Mouse (Mus musculus): ENCODE measurements at regions not wholly inside any gene's neighbourhood (a gene's known extent, or its start where the extent isn't known, plus 50 kb on each side); places are given as distances from the start of the nearest gene placed in this dataset.
A peak's percentile ranks its signal among the peaks of the same experiment; 100 is the strongest.

- 60% methylated on average over 2 of the region's 2 CpGs for WGBS
- no peak overlapping the region for H3K4me3 ChIP-seq (ENCODE audit: extremely low read depth, insufficient read depth, insufficient read length)
- no peaks in the 10 kb centered on the region for H3K36me3 ChIP-seq (ENCODE audit: control insufficient read depth, insufficient read depth, low read length)
- DNase-seq (ENCODE audit: low read depth in 1 of 2, low spot score in 2 of 2): no peak
- no peak overlapping the region for H3K27ac ChIP-seq (ENCODE audit: insufficient read depth, low read length)
- TF ChIP-seq POLR2A (IDR thresholded peaks at IDR 0.05; ENCODE audit: low read depth, low read length) (no peak), CTCF (IDR thresholded peaks at IDR 0.05; ENCODE audit: extremely low read depth, insufficient read depth, insufficient read length, insufficient replicate concordance) (no peak)
- no peaks in the 10 kb centered on the region for H3K27me3 ChIP-seq (ENCODE audit: control insufficient read depth, insufficient read depth, low read length)
- peaks cover 2% of the 10 kb centered on the region for H3K4me1 ChIP-seq (ENCODE audit: control insufficient read depth, insufficient read depth, insufficient read length)
These were observed 1199.5 kb upstream of the Zeb2 start for GRCm38 (mm10) chr2:46316666-46317065.

DNA sequence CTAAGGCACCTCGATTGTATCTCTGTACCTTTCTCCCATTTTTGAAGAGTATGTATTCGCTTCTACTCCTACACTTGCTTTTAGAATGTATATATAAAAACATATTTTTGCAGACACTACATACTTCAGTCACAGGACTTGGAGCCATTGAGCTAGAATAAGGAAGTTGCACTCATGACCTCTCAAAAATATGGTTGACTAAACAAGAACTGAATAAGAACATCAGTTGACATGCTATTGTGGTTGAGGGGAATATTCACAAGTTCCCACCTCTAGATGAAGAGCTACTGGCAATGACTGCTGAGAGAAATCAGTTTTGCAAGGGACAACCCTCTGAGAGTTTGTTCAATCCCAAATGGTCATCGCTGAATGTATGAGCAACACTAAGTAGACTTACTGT lies 1198.0 kb upstream of the Zeb2 start:
- WGBS: 91% methylated on average over 3 of the region's 3 CpGs
- TF ChIP-seq CTCF (IDR thresholded peaks at IDR 0.05; ENCODE audit: extremely low read depth, insufficient read depth, insufficient read length, insufficient replicate concordance): no peak
- H3K27ac ChIP-seq (ENCODE audit: insufficient read depth, low read length): no peak overlapping the region

DNA sequence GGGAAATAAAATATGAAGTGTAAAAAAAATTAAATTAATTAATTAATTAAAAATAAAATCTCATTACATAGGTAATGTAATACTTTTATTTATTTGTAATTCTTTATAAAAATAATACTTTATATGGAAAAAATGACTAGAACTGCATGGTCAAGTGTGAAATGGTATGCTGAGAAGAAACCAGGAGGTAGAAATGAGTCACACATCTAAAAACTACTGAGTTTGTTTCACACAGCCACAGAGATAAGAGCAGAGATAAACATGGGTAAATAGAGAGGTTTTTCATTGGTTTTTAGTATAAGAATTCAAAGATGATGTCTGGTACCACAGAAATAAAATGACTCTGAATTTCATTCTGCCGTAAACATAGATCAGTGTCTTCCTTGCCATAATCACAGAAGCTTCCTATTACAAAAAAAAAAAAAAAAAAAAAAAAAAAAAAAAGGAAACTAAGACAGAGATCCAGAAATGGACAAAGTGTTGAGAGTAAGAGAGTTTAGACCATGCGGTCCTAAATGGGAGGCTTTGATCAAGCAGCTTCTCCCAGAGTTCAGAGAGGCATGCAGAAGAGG lies 1190.5 kb upstream of the Zeb2 start:
- 85% methylated on average over 2 of the region's 2 CpGs for WGBS
- no peak for TF ChIP-seq CTCF (IDR thresholded peaks at IDR 0.05; ENCODE audit: extremely low read depth, insufficient read depth, insufficient read length, insufficient replicate concordance)
- TF ChIP-seq POLR2A (IDR thresholded peaks at IDR 0.05; ENCODE audit: low read depth, low read length): no peak
- DNase-seq (ENCODE audit: low read depth in 1 of 2, low spot score in 2 of 2): no peak
- Histone ChIP-seq H3K36me3 (ENCODE audit: control insufficient read depth, insufficient read depth, low read length) (no peaks in the 10 kb centered on the region), H3K27ac (ENCODE audit: insufficient read depth, low read length) (no peak overlapping the region), H3K27me3 (ENCODE audit: control insufficient read depth, insufficient read depth, low read length) (no peaks in the 10 kb centered on the region), H3K4me3 (ENCODE audit: extremely low read depth, insufficient read depth, insufficient read length) (no peak overlapping the region), H3K4me1 (ENCODE audit: control insufficient read depth, insufficient read depth, insufficient read length) (no peaks in the 10 kb centered on the region)

More for the DNA sequence above, 1198.0 kb upstream of the Zeb2 start:
- no peaks in the 10 kb centered on the region for H3K27me3 ChIP-seq (ENCODE audit: control insufficient read depth, insufficient read depth, low read length)
- H3K4me3 ChIP-seq (ENCODE audit: extremely low read depth, insufficient read depth, insufficient read length): no peak overlapping the region
- peaks cover 2% of the 10 kb centered on the region for H3K4me1 ChIP-seq (ENCODE audit: control insufficient read depth, insufficient read depth, insufficient read length)
- H3K36me3 ChIP-seq (ENCODE audit: control insufficient read depth, insufficient read depth, low read length): no peaks in the 10 kb centered on the region
- DNase-seq (ENCODE audit: low read depth in 1 of 2, low spot score in 2 of 2): peak in 1 of 2 experiments; percentile 21

- H3K27me3 ChIP-seq (ENCODE audit: control insufficient read depth, insufficient read depth, low read length): no peaks in the 10 kb centered on the region
- no peaks in the 10 kb centered on the region for H3K36me3 ChIP-seq (ENCODE audit: control insufficient read depth, insufficient read depth, low read length)
- TF ChIP-seq POLR2A (IDR thresholded peaks at IDR 0.05; ENCODE audit: low read depth, low read length) (no peak), CTCF (IDR thresholded peaks at IDR 0.05; ENCODE audit: extremely low read depth, insufficient read depth, insufficient read length, insufficient replicate concordance) (no peak)
- WGBS: 2% methylated on average over 1 of the region's 1 CpGs
- peak in 1 of 2 experiments; percentile 27 for DNase-seq (ENCODE audit: low read depth in 1 of 2, low spot score in 2 of 2)
- no peak overlapping the region for H3K27ac ChIP-seq (ENCODE audit: insufficient read depth, low read length)
- H3K4me1 ChIP-seq (ENCODE audit: control insufficient read depth, insufficient read depth, insufficient read length): no peaks in the 10 kb centered on the region
- no peak overlapping the region for H3K4me3 ChIP-seq (ENCODE audit: extremely low read depth, insufficient read depth, insufficient read length)
These were observed 1185.4 kb upstream of the Zeb2 start for GRCm38 (mm10) chr2:46302627-46303026.

GRCm38 (mm10) chr2:46297274-46297843 lies 1180.2 kb upstream of the Zeb2 start:
- Histone ChIP-seq H3K4me3 (ENCODE audit: extremely low read depth, insufficient read depth, insufficient read length) (no peak overlapping the region), H3K4me1 (ENCODE audit: control insufficient read depth, insufficient read depth, insufficient read length) (no peaks in the 10 kb centered on the region), H3K27me3 (ENCODE audit: control insufficient read depth, insufficient read depth, low read length) (no peaks in the 10 kb centered on the region), H3K27ac (ENCODE audit: insufficient read depth, low read length) (no peak overlapping the region), H3K36me3 (ENCODE audit: control insufficient read depth, insufficient read depth, low read length) (no peaks in the 10 kb centered on the region)
- TF ChIP-seq POLR2A (IDR thresholded peaks at IDR 0.05; ENCODE audit: low read depth, low read length): no peak
- TF ChIP-seq CTCF (IDR thresholded peaks at IDR 0.05; ENCODE audit: extremely low read depth, insufficient read depth, insufficient read length, insufficient replicate concordance): no peak
- no peak for DNase-seq (ENCODE audit: low read depth in 1 of 2, low spot score in 2 of 2)
- 91% methylated on average over 2 of the region's 2 CpGs for WGBS

DNA sequence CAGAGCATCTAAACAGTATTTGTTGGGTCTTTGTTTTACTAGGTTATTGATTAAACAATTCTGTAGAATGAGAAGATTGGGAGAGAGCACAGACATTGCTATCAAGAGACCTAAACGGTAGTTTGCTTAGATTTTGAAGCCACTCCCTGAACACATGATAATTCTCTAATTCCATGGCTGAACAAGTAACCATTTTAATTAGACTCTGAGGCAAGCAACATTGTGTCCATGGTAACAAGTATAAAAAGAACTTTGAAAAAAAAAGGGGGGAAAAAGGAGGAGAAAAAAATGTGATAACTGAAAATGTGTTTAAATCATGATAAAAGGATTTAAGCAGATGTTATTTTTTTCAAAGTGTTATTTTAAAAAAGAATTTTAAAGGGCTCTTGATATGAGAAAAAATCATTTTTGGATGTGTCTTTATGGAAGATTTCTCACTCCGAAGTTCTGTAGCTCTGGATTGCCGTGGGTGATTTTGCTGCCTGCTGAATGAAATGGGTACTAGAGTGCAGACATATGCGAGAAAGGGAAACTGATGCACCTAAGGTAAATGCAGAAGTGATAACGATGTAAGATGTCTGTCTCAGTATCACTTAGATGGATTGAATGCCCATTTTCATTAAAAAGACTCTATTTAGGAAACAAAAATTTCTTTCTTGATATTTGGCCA lies 1166.9 kb upstream of the Zeb2 start:
- H3K4me3 ChIP-seq (ENCODE audit: extremely low read depth, insufficient read depth, insufficient read length): no peak overlapping the region
- H3K4me1 ChIP-seq (ENCODE audit: control insufficient read depth, insufficient read depth, insufficient read length): no peaks in the 10 kb centered on the region
- DNase-seq (ENCODE audit: low read depth in 1 of 2, low spot score in 2 of 2): no peak
- no peak for TF ChIP-seq CTCF (IDR thresholded peaks at IDR 0.05; ENCODE audit: extremely low read depth, insufficient read depth, insufficient read length, insufficient replicate concordance)
- TF ChIP-seq POLR2A (IDR thresholded peaks at IDR 0.05; ENCODE audit: low read depth, low read length): no peak
- H3K27me3 ChIP-seq (ENCODE audit: control insufficient read depth, insufficient read depth, low read length): no peaks in the 10 kb centered on the region
- no peaks in the 10 kb centered on the region for H3K36me3 ChIP-seq (ENCODE audit: control insufficient read depth, insufficient read depth, low read length)
- WGBS: 90% methylated on average over 5 of the region's 5 CpGs
- no peak overlapping the region for H3K27ac ChIP-seq (ENCODE audit: insufficient read depth, low read length)

DNA sequence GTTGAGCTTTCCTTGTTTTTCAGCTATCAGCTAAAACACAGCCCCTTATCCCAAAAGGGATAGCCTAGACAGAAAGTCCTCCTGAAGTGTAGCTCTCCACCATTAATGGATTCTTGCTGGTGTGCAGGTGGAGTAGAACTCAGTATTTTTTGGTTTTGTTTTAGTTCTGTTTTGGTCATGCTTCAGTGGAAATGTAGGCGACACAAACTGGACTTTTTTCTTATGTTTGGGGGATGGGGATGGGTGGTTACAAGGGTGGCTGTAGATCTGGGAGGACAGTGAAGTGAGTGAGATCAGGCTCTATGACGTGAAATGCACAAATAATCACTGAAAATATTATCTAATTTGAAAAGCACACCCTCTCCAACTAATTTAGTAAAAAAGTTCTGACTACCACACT lies 1163.6 kb upstream of the Zeb2 start:
- WGBS: 61% methylated on average over 2 of the region's 2 CpGs
- Histone ChIP-seq H3K4me3 (ENCODE audit: extremely low read depth, insufficient read depth, insufficient read length) (no peak overlapping the region), H3K4me1 (ENCODE audit: control insufficient read depth, insufficient read depth, insufficient read length) (no peaks in the 10 kb centered on the region), H3K27me3 (ENCODE audit: control insufficient read depth, insufficient read depth, low read length) (no peaks in the 10 kb centered on the region), H3K36me3 (ENCODE audit: control insufficient read depth, insufficient read depth, low read length) (no peaks in the 10 kb centered on the region), H3K27ac (ENCODE audit: insufficient read depth, low read length) (no peak overlapping the region)
- TF ChIP-seq POLR2A (IDR thresholded peaks at IDR 0.05; ENCODE audit: low read depth, low read length): no peak
- no peak for TF ChIP-seq CTCF (IDR thresholded peaks at IDR 0.05; ENCODE audit: extremely low read depth, insufficient read depth, insufficient read length, insufficient replicate concordance)
- no peak for DNase-seq (ENCODE audit: low read depth in 1 of 2, low spot score in 2 of 2)
